Mouse (Mus musculus) cerebellum, postnatal 4 days (tissue): ENCODE data around the gene Srebf2.

Experiments used
- DNase-seq, 2 experiments: peaks; one replicate each; pipeline ENCODE4 v3.0.0; 2022; ENCODE audit warnings: low spot score in 2 of 2, mixed read lengths in 1 of 2

Srebf2 gene

GRCm38 (mm10) chr15:82156902-82157301 is 9.9 kb downstream of the Srebf2 start:
- no peak for DNase-seq

- DNase-seq: no peak
These were observed 11.5 kb downstream of the Srebf2 start for GRCm38 (mm10) chr15:82158243-82159035.

GRCm38 (mm10) chr15:82159471-82159870 is 12.5 kb downstream of the Srebf2 start:
- no peak for DNase-seq

GRCm38 (mm10) chr15:82160731-82161640 is 14.0 kb downstream of the Srebf2 start:
- no peak for DNase-seq

GRCm38 (mm10) chr15:82161965-82162600 is 15.1 kb downstream of the Srebf2 start:
- DNase-seq: no peak

- no peak for DNase-seq
These were observed 16.5 kb downstream of the Srebf2 start for GRCm38 (mm10) chr15:82163356-82164060.

- no peak for DNase-seq
These were observed 17.0 kb downstream of the Srebf2 start for GRCm38 (mm10) chr15:82164061-82164399.

GRCm38 (mm10) chr15:82164496-82164895 is 17.5 kb downstream of the Srebf2 start:
- DNase-seq: no peak

- DNase-seq: peak; percentile 78 to 84
These were observed 18.6 kb downstream of the Srebf2 start for GRCm38 (mm10) chr15:82165332-82166239.

- no peak for DNase-seq
These were observed 19.5 kb downstream of the Srebf2 start for GRCm38 (mm10) chr15:82166240-82167100.

- DNase-seq: no peak
These were observed 20.5 kb downstream of the Srebf2 start for GRCm38 (mm10) chr15:82167201-82168168.

- no peak for DNase-seq
These were observed 22.7 kb downstream of the Srebf2 start for GRCm38 (mm10) chr15:82169671-82170070.

GRCm38 (mm10) chr15:82170437-82171377 is 23.7 kb downstream of the Srebf2 start:
- peak in 1 of 2 experiments; percentile 25 for DNase-seq

- DNase-seq: peak in 1 of 2 experiments; percentile 68
These were observed 25.7 kb downstream of the Srebf2 start for GRCm38 (mm10) chr15:82172648-82173047.

GRCm38 (mm10) chr15:82175091-82175490 is 28.1 kb downstream of the Srebf2 start:
- DNase-seq: no peak

- no peak for DNase-seq
These were observed 30.8 kb downstream of the Srebf2 start for GRCm38 (mm10) chr15:82177743-82178290.

- no peak for DNase-seq
These were observed 34.1 kb downstream of the Srebf2 start for GRCm38 (mm10) chr15:82181131-82181530.
